Mouse (Mus musculus) midbrain, embryonic 13.5 days (tissue): ENCODE measurements around the gene Mcl1. TPM values are rescaled to one million over a fixed set of nuclear protein-coding genes. Genes with fewer than 3 reads are reported as not detected.
A peak's percentile ranks its signal among the peaks of the same experiment; 100 is the strongest.
"Not testable (repeated sequence)": the region's sequence is repeated elsewhere in the genome, so short reads cannot be mapped to it uniquely, and the experiment has no call there.

ENCODE experiments used
- ATAC-seq: fragments of 200-750 bp; cut with Nextera tagmentation; 2 replicates; pipeline ENCODE4 v1.8.0; 2017; ENCODE audit warnings: mild to moderate bottlenecking, moderate TSS enrichment, moderate library complexity
- H3K27ac ChIP-seq: fragments of 300-500 bp; sonication (generic); 2 replicates; pipeline ENCODE4 v1.5.1; 2015; ENCODE audit warnings: inconsistent platforms, mild to moderate bottlenecking, moderate library complexity
- H3K27me3 ChIP-seq: fragments of 300-500 bp; sonication (generic); 2 replicates; pipeline ENCODE4 v1.6.1; 2015; ENCODE audit warnings: mild to moderate bottlenecking, inconsistent platforms
- H3K36me3 ChIP-seq: fragments of 300-500 bp; sonication (generic); 2 replicates; pipeline ENCODE4 v1.6.1; 2015; ENCODE audit warnings: mild to moderate bottlenecking, inconsistent platforms
- H3K4me1 ChIP-seq: fragments of 300-500 bp; sonication (generic); replicated peaks from 2 replicates; pipeline ENCODE4 v1.6.1; 2015; ENCODE audit warnings: inconsistent platforms
- H3K4me2 ChIP-seq: fragments of 300-500 bp; sonication (generic); replicated peaks from 2 replicates; pipeline ENCODE4 v1.6.1; 2015; ENCODE audit warnings: moderate library complexity, mild to moderate bottlenecking, inconsistent platforms
- H3K4me3 ChIP-seq: fragments of 300-500 bp; sonication (generic); replicated peaks from 2 replicates; pipeline ENCODE4 v1.5.1; 2015; ENCODE audit warnings: mild to moderate bottlenecking, inconsistent platforms
- H3K9ac ChIP-seq: fragments of 300-500 bp; sonication (generic); replicated peaks from 2 replicates; pipeline ENCODE4 v1.6.1; 2015; ENCODE audit warnings: mild to moderate bottlenecking, inconsistent platforms
- H3K9me3 ChIP-seq: fragments of 300-500 bp; sonication (generic); 2 replicates; pipeline ENCODE4 v1.6.1; 2016; ENCODE audit warnings: mild to moderate bottlenecking, inconsistent platforms
- WGBS: fragments of 180-500 bp; shearing (Covaris S2); methylation state at CpG from one replicate; pipeline ENCODE4 v1.1.7; 2015; 5-methylcytosine and 5-hydroxymethylcytosine counted together
- polyA plus RNA-seq: library from polyadenylated mRNA; unstranded; fragments of >200 nt; fragmentation: Nextera tagmentation; extraction: Ambion mirVana; gene quantifications from 2 replicates; pipeline ENCODE4 v1.2.1, GENCODE M21; 2015

Mcl1 gene
- polyA plus RNA-seq, 1 experiment from 2014 or later: 56.3 TPM

DNA sequence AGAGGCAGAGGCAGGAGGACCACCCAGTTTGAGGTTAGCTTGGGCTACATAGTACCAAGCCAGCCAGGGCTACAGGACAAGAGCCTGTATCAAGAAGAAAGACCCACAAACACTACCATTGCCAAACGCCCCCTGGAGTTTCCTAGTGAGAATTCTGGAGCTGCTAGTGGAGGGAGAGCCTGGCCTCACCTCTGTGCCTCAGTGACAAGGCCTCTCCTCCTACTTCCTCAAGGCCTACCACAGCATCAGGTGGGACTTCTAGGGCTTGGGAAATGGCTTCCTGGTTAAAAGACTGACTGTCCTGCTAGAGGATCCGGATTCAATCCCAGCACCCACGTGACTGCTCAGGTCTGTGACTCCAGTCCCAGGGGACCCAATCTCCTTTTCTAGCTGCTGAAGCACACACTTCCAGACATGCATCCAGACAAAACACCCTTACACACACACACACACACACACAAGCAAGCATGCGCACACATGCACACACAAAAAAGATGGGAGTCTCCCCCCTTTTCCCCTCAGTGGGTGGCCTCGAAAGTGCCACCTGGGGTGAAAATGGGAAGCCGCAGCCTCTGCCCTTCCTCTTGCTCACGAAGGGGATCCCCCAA is 6.3 kb upstream of the Mcl1 start:
- no peaks in the 10 kb centered on the region for H3K9me3 ChIP-seq
- H3K9ac ChIP-seq: no peak overlapping the region
- no peak overlapping the region for H3K27ac ChIP-seq
- peaks cover 9% of the 10 kb centered on the region for H3K4me1 ChIP-seq
- H3K27me3 ChIP-seq: no peaks in the 10 kb centered on the region
- no peaks in the 10 kb centered on the region for H3K36me3 ChIP-seq
- H3K4me3 ChIP-seq: no peak overlapping the region
- 59% methylated on average over 7 of the region's 7 CpGs for WGBS
- ATAC-seq: no peak
- H3K4me2 ChIP-seq: no peak overlapping the region

DNA sequence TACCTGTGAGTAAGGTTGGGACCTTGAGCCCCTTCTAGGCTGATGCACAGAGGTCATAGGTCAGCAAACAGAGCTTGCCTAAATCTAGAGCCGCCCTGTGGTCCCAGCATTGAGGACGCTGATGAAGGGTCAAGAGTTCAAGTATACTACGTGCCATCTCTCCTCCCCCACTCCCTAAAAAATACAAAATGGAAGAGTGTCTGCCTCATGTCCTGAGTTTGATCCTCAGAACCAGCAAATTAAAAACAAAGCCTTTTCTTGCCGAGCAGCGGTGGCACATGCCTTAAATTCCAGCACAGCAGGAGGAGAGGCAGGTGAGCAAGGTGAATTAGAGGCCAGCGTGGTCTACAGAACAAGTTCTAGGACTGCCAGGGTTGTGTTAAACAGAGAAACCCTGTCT is 5.7 kb upstream of the Mcl1 start:
- Histone ChIP-seq H3K4me1 (peaks cover 13% of the 10 kb centered on the region), H3K4me3 (no peak overlapping the region), H3K9me3 (no peaks in the 10 kb centered on the region), H3K36me3 (no peaks in the 10 kb centered on the region), H3K4me2 (no peak overlapping the region), H3K27ac (no peak overlapping the region), H3K27me3 (no peaks in the 10 kb centered on the region), H3K9ac (no peak overlapping the region)
- no peak for ATAC-seq
- 20% methylated on average over 6 of the region's 6 CpGs for WGBS

DNA sequence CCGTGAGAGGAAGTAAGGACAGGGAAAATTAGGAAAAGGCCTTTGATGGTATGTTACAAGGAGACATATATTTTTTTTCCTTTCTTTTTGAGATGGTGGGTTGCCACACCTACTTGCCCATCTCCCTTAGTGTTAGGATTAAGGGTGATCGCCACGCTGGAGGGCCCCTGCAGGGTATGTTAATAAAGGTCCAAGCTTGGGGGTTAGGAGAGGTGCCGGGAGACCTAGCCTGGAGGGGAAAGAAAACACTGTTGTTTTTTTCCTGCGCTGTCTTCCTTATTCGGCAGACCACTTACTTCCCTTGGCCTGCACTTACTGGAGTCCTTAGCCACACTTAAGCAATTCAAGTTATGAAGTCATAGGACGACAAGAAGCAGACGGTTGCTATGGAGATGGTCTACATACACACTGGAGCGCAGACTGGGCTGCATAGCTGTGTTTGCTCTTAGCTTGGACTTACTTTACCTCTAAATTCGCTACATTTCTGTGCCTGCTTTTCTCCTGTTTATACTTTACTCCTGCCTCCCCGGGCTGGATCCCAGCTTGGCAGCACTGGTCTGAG is 5.0 kb upstream of the Mcl1 start:
- WGBS: 15% methylated on average over 11 of the region's 11 CpGs
- peaks cover 16% of the 10 kb centered on the region for H3K4me1 ChIP-seq
- H3K4me2 ChIP-seq: no peak overlapping the region
- H3K4me3 ChIP-seq: no peak overlapping the region
- H3K9ac ChIP-seq: peak overlapping the region; percentile 16; the same call in 1 of the 2 replicates
- H3K36me3 ChIP-seq: no peaks in the 10 kb centered on the region
- no peak overlapping the region for H3K27ac ChIP-seq
- no peaks in the 10 kb centered on the region for H3K9me3 ChIP-seq
- ATAC-seq: no peak
- no peaks in the 10 kb centered on the region for H3K27me3 ChIP-seq

DNA sequence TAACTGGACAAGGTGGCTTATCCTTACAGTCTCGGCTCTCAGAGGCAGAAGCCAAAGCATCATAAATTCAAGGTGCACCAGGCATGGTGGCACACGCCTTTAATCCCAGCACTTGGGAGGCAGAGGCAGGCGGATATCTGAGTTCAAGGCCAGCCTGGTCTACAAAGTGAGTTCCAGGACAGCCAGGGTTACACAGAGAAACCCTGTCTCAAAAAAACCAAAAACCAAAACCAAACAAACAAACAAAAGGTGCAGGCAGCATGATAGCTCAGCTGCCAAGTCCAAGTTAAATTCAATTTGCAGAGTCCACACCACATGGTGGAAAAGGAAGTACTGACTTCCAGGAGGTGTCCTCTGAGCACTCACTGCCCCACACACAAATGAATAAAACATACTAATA is 4.2 kb upstream of the Mcl1 start:
- H3K4me3 ChIP-seq, H3K27ac ChIP-seq, H3K4me2 ChIP-seq, H3K36me3 ChIP-seq, H3K9ac ChIP-seq, H3K9me3 ChIP-seq, H3K27me3 ChIP-seq, ATAC-seq: not testable (repeated sequence)
- peaks cover 16% of the 10 kb centered on the region for H3K4me1 ChIP-seq
- WGBS: 88% methylated on average over 3 of the region's 3 CpGs

DNA sequence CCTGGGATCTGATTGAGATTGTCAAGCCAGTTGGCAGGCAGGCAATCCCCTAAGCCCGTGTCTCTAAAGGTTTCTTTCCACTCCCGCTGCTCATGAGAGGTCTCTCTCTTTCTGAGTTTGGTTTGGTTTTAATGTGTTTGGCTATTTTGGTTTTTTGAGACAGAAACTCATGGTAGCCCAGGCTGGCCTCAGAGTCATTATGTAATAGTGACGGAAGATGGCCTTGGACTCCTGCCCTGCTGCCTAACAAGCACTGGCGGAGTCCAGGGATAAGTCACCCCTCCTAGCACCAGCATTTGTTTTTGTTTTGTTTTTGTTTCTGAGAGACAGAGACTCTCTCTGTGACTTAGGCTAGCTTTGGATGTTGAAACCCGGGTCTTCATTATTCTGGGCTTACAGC is 3.2 kb upstream of the Mcl1 start:
- ATAC-seq: no peak
- 91% methylated on average over 5 of the region's 5 CpGs for WGBS
- Histone ChIP-seq H3K4me1 (peaks cover 19% of the 10 kb centered on the region), H3K9ac (no peak overlapping the region), H3K9me3 (no peaks in the 10 kb centered on the region), H3K27ac (no peak overlapping the region), H3K36me3 (no peaks in the 10 kb centered on the region), H3K4me2 (no peak overlapping the region), H3K27me3 (no peaks in the 10 kb centered on the region), H3K4me3 (no peak overlapping the region)

DNA sequence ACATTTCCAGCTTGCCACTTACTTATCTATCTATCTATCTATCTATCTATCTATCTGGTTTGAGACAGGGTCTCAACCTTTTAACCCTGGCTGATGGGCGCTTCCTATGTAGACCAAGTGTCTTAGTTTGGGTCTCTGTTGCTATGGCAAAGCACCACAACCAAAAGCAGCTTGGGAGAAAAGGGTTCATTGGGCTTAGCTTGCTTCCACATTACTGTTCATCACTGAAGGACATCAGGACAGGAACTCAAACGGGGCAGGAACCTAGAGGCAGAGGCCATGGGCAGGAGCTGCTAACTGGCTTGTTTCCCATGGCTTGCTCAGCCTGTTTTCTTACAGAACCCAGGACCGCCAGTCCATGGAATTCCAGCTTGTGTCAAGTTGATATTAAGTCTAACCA is 1.5 kb upstream of the Mcl1 start:
- Histone ChIP-seq H3K9ac (no peak overlapping the region), H3K4me3 (no peak overlapping the region), H3K4me1 (peaks cover 36% of the 10 kb centered on the region), H3K27ac (no peak overlapping the region), H3K36me3 (0 out of 2 replicates have a peak, but pooled peaks cover 6% of the 10 kb centered on the region), H3K9me3 (no peaks in the 10 kb centered on the region), H3K27me3 (no peaks in the 10 kb centered on the region), H3K4me2 (no peak overlapping the region)
- WGBS: 89% methylated on average over 3 of the region's 3 CpGs
- no peak for ATAC-seq

DNA sequence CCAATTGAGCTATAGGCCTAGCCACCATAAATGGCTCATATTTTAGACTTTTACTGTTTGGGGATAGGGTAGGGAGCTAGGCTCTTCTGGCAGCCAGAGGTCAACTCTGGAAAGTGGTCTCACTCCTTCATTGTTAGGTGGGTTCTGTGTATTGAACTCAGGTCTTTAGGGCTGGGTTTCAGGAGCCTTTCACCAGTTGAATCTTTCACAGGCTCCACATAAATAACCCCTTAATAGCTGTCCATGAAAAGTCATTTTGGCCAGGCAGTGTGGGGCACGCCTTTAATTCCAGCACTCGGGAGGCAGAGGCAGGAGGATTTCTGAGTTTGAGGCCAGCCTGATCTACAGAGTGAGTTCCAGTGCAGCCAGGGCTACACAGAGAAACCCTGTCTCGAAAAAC is 877 bp upstream of the Mcl1 start:
- Histone ChIP-seq H3K9ac (peak overlapping the region; percentile 100; the same call in 1 of the 2 replicates), H3K27me3 (no peaks in the 10 kb centered on the region), H3K9me3 (no peaks in the 10 kb centered on the region), H3K4me2 (peak overlapping the region; percentile 96), H3K27ac (peak overlapping the region; percentile 99; the same call in 1 of the 2 replicates), H3K4me3 (peak overlapping the region; percentile 98), H3K36me3 (peaks cover 8% of the 10 kb centered on the region; the same call in 1 of the 2 replicates), H3K4me1 (peaks cover 42% of the 10 kb centered on the region)
- WGBS: 91% methylated on average over 3 of the region's 3 CpGs
- no peak for ATAC-seq

DNA sequence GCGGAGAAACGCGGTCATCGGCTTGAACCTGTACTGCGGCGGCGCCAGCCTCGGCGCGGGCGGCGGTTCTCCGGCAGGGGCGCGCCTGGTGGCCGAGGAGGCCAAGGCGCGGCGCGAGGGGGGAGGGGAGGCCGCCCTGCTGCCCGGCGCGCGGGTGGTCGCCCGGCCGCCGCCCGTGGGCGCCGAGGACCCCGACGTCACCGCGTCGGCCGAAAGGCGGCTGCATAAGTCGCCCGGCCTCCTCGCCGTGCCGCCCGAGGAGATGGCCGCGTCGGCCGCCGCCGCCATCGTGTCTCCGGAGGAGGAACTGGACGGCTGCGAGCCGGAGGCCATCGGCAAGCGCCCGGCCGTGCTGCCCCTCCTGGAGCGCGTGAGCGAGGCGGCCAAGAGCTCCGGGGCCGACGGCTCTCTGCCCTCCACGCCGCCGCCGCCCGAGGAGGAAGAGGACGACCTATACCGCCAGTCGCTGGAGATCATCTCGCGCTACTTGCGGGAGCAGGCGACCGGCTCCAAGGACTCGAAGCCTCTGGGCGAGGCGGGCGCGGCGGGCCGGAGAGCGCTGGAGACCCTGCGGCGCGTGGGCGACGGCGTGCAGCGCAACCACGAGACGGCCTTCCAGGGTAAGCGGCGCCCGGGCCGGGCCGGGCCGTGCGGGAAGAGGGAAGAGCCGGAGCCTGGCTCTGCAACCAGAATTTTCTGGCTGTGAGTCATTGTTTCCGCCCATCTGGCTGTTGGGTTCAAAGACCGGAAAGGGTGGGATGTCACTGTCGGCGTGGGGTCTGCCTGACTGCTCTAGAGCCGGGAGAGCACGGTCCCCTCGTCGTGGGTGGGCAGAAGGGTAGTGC is 502 bp downstream of the Mcl1 start:
- Histone ChIP-seq H3K4me2 (peak overlapping the region; percentile 96), H3K9ac (peak overlapping the region; percentile 100), H3K4me3 (peak overlapping the region; percentile 98), H3K36me3 (peaks cover 20% of the 10 kb centered on the region), H3K9me3 (no peaks in the 10 kb centered on the region), H3K4me1 (peaks cover 45% of the 10 kb centered on the region), H3K27me3 (no peaks in the 10 kb centered on the region), H3K27ac (peak overlapping the region; percentile 99)
- WGBS: under 1% methylated on average over 89 of the region's 113 CpGs
- peak; percentile 76 for ATAC-seq

DNA sequence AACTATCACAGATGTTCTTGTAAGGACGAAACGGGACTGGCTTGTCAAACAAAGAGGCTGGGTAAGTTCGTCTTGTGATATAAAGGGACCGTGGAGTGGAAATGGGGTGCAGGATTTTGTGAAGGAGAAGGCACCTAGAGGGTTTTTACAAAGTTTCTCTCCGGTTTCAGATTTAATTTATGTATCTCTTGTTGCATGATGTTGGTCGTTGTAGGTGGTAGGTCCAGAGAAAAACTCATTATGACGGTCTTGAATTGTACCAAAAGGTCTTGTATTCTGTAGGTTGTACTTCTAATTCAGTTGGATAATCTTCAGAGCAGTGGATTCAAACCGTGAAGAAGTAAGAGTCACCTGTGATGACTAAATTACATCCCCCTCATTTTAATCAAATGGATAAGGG is 1.4 kb downstream of the Mcl1 start:
- H3K27ac ChIP-seq: peak overlapping the region; percentile 99
- H3K9me3 ChIP-seq: no peaks in the 10 kb centered on the region
- H3K27me3 ChIP-seq: no peaks in the 10 kb centered on the region
- peaks cover 49% of the 10 kb centered on the region for H3K4me1 ChIP-seq
- peak overlapping the region; percentile 98 for H3K4me3 ChIP-seq
- peak overlapping the region; percentile 100 for H3K9ac ChIP-seq
- peak overlapping the region; percentile 96 for H3K4me2 ChIP-seq
- no peak for ATAC-seq
- 3% methylated on average over 8 of the region's 8 CpGs for WGBS
- H3K36me3 ChIP-seq: peaks cover 29% of the 10 kb centered on the region

DNA sequence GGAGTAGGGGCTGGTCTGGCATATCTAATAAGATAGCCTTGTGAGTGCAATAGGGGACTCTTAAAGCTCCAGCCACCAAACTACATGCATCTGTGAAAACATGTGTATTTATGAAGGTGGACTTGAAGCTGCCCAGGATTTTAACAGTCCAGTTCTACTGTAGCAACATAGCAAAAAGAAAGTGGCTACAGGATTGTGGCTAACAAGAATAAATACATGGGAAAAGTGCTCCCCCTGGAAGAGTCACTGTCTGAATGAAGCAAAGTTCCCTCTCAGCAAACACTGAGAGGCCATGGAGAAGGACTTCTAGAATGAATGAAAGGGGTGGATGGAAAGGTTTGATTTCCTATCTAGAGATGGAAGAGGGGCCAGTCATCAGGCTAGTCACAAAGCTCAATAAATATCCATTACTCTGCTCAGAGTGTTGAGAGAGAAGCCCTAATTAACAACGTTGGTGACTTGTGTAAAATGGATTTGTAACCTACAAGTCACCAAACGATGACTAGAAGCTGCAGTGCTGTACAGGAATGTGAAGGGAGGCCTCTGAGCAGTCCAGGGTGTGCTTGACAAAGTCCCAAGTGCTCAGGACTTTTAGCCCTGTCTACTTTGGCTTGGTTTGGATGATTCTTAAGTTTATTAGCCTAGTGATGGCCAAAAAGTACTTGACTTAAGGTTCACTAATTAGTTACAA is 2.3 kb downstream of the Mcl1 start:
- 61% methylated on average over 2 of the region's 2 CpGs for WGBS
- H3K4me1 ChIP-seq: peaks cover 49% of the 10 kb centered on the region
- H3K4me3 ChIP-seq: peak overlapping the region; percentile 98
- H3K9me3 ChIP-seq: no peaks in the 10 kb centered on the region
- ATAC-seq: no peak
- peak overlapping the region; percentile 100 for H3K9ac ChIP-seq
- H3K4me2 ChIP-seq: peak overlapping the region; percentile 96
- H3K27ac ChIP-seq: no peak overlapping the region
- H3K27me3 ChIP-seq: no peaks in the 10 kb centered on the region
- peaks cover 34% of the 10 kb centered on the region for H3K36me3 ChIP-seq

DNA sequence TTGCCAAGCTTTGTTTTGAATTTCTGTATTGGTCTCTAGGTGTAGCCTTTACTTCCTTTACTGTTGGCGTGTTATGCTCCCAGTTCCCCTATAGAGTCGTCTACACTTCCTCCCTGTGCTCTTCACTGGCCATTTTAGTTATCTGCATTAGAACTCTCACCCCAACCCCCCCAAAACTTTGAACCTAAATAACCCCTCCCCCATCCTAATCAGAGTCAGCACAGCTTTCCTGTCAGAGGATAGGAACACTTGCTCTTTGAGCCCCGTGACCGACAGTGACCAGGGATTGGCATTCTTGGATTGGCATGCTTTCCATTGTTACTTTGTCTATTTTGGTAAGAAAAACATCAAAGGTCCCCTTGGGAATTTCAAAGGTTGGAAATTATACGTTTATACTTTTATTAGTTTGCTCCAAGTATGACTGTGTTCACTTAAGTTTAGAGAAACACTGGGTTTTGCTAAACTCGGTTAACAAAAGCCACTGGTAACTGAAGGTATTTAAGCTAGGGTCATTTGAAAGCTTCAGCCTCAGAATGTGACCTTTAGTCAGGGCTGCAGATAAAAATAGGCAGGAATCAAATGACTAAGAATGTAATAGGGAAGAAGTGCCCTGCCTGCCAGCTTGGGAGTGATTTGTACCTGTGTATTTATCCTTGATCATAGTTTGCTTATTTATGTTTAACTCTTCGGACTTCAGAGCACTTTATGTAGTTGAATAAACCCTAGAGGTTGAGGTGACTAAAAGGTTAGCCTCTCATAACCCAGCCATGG is 3.5 kb downstream of the Mcl1 start:
- no peak for ATAC-seq
- Histone ChIP-seq H3K27me3 (no peaks in the 10 kb centered on the region), H3K4me3 (peak overlapping the region; percentile 19), H3K27ac (no peak overlapping the region), H3K36me3 (peaks cover 34% of the 10 kb centered on the region), H3K9me3 (no peaks in the 10 kb centered on the region), H3K4me2 (peak overlapping the region; percentile 33), H3K9ac (no peak overlapping the region), H3K4me1 (peaks cover 49% of the 10 kb centered on the region)
- 67% methylated on average over 7 of the region's 7 CpGs for WGBS
